Mouse (Mus musculus): ENCODE measurements around the gene Fam129b. TPM values are rescaled to one million over a fixed set of nuclear protein-coding genes. Genes with fewer than 3 reads are reported as not detected.

The Fam129b gene
- polyA plus RNA-seq, 1 experiment from 2014 or later, result 13.7 TPM

- H3K4me2 ChIP-seq (ENCODE audit: low read depth, low read length), result no peak overlapping the region
- H3K27me3 ChIP-seq (ENCODE audit: control insufficient read depth, insufficient read depth, low read length), result no peaks in the 10 kb centered on the region
- ATAC-seq (replicated peaks; ENCODE audit: insufficient number of reproducible peaks, low FRiP score, low TSS enrichment, low read depth) (0 out of 2 replicates have a peak, but pooled peaks have one; percentile 10), DNase-seq (ENCODE audit: low spot score) (no peak)
- no peak overlapping the region for H3K9ac ChIP-seq (replicated peaks; ENCODE audit: low read length)
- WGBS, result 91% methylated on average over 24 of the region's 24 CpGs
- no peaks in the 10 kb centered on the region for H3K4me1 ChIP-seq (ENCODE audit: control insufficient read depth, insufficient read depth, low read length)
- no peak overlapping the region for H3K27ac ChIP-seq (replicated peaks; ENCODE audit: low read depth, low read length)
- no peak overlapping the region for H3K4me3 ChIP-seq (ENCODE audit: low read depth, low read length)
- no peaks in the 10 kb centered on the region for H3K9me3 ChIP-seq (replicated peaks; ENCODE audit: control insufficient read depth, low read length)
- H3K36me3 ChIP-seq (replicated peaks; ENCODE audit: control insufficient read depth, insufficient read depth, low read depth, low read length), result no peaks in the 10 kb centered on the region; the same call in none of the 2 replicates
These were observed 47.8 kb downstream of the Fam129b start for GRCm38 (mm10) chr2:32923551-32924250.

- Histone ChIP-seq H3K9ac (replicated peaks; ENCODE audit: low read length) (no peak overlapping the region), H3K9me3 (replicated peaks; ENCODE audit: control insufficient read depth, low read length) (no peaks in the 10 kb centered on the region), H3K4me1 (ENCODE audit: control insufficient read depth, insufficient read depth, low read length) (no peaks in the 10 kb centered on the region), H3K27me3 (ENCODE audit: control insufficient read depth, insufficient read depth, low read length) (no peaks in the 10 kb centered on the region), H3K4me3 (ENCODE audit: low read depth, low read length) (no peak overlapping the region), H3K27ac (replicated peaks; ENCODE audit: low read depth, low read length) (no peak overlapping the region), H3K4me2 (ENCODE audit: low read depth, low read length) (no peak overlapping the region), H3K36me3 (replicated peaks; ENCODE audit: control insufficient read depth, insufficient read depth, low read depth, low read length) (no peaks in the 10 kb centered on the region; the same call in none of the 2 replicates)
- no peak for ATAC-seq (replicated peaks; ENCODE audit: insufficient number of reproducible peaks, low FRiP score, low TSS enrichment, low read depth)
- no peak for DNase-seq (ENCODE audit: low spot score)
- WGBS, result 75% methylated on average over 10 of the region's 10 CpGs
These were observed 48.5 kb downstream of the Fam129b start for GRCm38 (mm10) chr2:32924306-32924844.

- no peak overlapping the region for H3K9ac ChIP-seq (replicated peaks; ENCODE audit: low read length)
- no peaks in the 10 kb centered on the region for H3K9me3 ChIP-seq (replicated peaks; ENCODE audit: control insufficient read depth, low read length)
- no peaks in the 10 kb centered on the region; the same call in 1 of the 2 replicates for H3K36me3 ChIP-seq (replicated peaks; ENCODE audit: control insufficient read depth, insufficient read depth, low read depth, low read length)
- DNase-seq (ENCODE audit: low spot score), result no peak
- no peak for ATAC-seq (replicated peaks; ENCODE audit: insufficient number of reproducible peaks, low FRiP score, low TSS enrichment, low read depth)
- no peaks in the 10 kb centered on the region for H3K4me1 ChIP-seq (ENCODE audit: control insufficient read depth, insufficient read depth, low read length)
- H3K27ac ChIP-seq (replicated peaks; ENCODE audit: low read depth, low read length), result no peak overlapping the region
- H3K4me3 ChIP-seq (ENCODE audit: low read depth, low read length), result no peak overlapping the region
- H3K27me3 ChIP-seq (ENCODE audit: control insufficient read depth, insufficient read depth, low read length), result no peaks in the 10 kb centered on the region
- WGBS, result 88% methylated on average over 12 of the region's 12 CpGs
- H3K4me2 ChIP-seq (ENCODE audit: low read depth, low read length), result no peak overlapping the region
These were observed 50.6 kb downstream of the Fam129b start for GRCm38 (mm10) chr2:32926330-32927075.

- H3K9ac ChIP-seq (replicated peaks; ENCODE audit: low read length), result no peak overlapping the region
These were observed 51.8 kb downstream of the Fam129b start for GRCm38 (mm10) chr2:32927624-32928234.

GRCm38 (mm10) chr2:32928235-32928946 is 52.5 kb downstream of the Fam129b start:
- no peak overlapping the region for H3K27ac ChIP-seq (replicated peaks; ENCODE audit: low read depth, low read length)
- no peaks in the 10 kb centered on the region for H3K27me3 ChIP-seq (ENCODE audit: control insufficient read depth, insufficient read depth, low read length)
- no peak overlapping the region for H3K4me3 ChIP-seq (ENCODE audit: low read depth, low read length)
- H3K4me1 ChIP-seq (ENCODE audit: control insufficient read depth, insufficient read depth, low read length), result no peaks in the 10 kb centered on the region
- peak; percentile 74 for DNase-seq (ENCODE audit: low spot score)
- H3K36me3 ChIP-seq (replicated peaks; ENCODE audit: control insufficient read depth, insufficient read depth, low read depth, low read length), result no peaks in the 10 kb centered on the region
- H3K9ac ChIP-seq (replicated peaks; ENCODE audit: low read length), result no peak overlapping the region
- no peaks in the 10 kb centered on the region for H3K9me3 ChIP-seq (replicated peaks; ENCODE audit: control insufficient read depth, low read length)
- H3K4me2 ChIP-seq (ENCODE audit: low read depth, low read length), result no peak overlapping the region
- 31% methylated on average over 10 of the region's 10 CpGs for WGBS
- ATAC-seq (replicated peaks; ENCODE audit: insufficient number of reproducible peaks, low FRiP score, low TSS enrichment, low read depth), result peak; percentile 31; the same call in 1 of the 2 replicates

More at GRCm38 (mm10) chr2:32927624-32928234, 51.8 kb downstream of the Fam129b start:
- Histone ChIP-seq H3K4me2 (ENCODE audit: low read depth, low read length) (no peak overlapping the region), H3K9me3 (replicated peaks; ENCODE audit: control insufficient read depth, low read length) (no peaks in the 10 kb centered on the region), H3K4me3 (ENCODE audit: low read depth, low read length) (no peak overlapping the region), H3K36me3 (replicated peaks; ENCODE audit: control insufficient read depth, insufficient read depth, low read depth, low read length) (no peaks in the 10 kb centered on the region), H3K4me1 (ENCODE audit: control insufficient read depth, insufficient read depth, low read length) (no peaks in the 10 kb centered on the region), H3K27ac (replicated peaks; ENCODE audit: low read depth, low read length) (no peak overlapping the region), H3K27me3 (ENCODE audit: control insufficient read depth, insufficient read depth, low read length) (no peaks in the 10 kb centered on the region)
- WGBS, result 79% methylated on average over 15 of the region's 15 CpGs
- ATAC-seq (replicated peaks; ENCODE audit: insufficient number of reproducible peaks, low FRiP score, low TSS enrichment, low read depth) (no peak), DNase-seq (ENCODE audit: low spot score) (no peak)

- Histone ChIP-seq H3K4me1 (ENCODE audit: control insufficient read depth, insufficient read depth, low read length) (no peaks in the 10 kb centered on the region), H3K27ac (replicated peaks; ENCODE audit: low read depth, low read length) (no peak overlapping the region), H3K36me3 (replicated peaks; ENCODE audit: control insufficient read depth, insufficient read depth, low read depth, low read length) (no peaks in the 10 kb centered on the region), H3K9ac (replicated peaks; ENCODE audit: low read length) (no peak overlapping the region), H3K27me3 (ENCODE audit: control insufficient read depth, insufficient read depth, low read length) (no peaks in the 10 kb centered on the region), H3K4me3 (ENCODE audit: low read depth, low read length) (no peak overlapping the region), H3K4me2 (ENCODE audit: low read depth, low read length) (no peak overlapping the region), H3K9me3 (replicated peaks; ENCODE audit: control insufficient read depth, low read length) (no peaks in the 10 kb centered on the region)
- ATAC-seq (replicated peaks; ENCODE audit: insufficient number of reproducible peaks, low FRiP score, low TSS enrichment, low read depth), result no peak
- 90% methylated on average over 19 of the region's 19 CpGs for WGBS
- DNase-seq (ENCODE audit: low spot score), result no peak
These were observed 53.3 kb downstream of the Fam129b start for GRCm38 (mm10) chr2:32928947-32929829.

GRCm38 (mm10) chr2:32931730-32932129 is 55.8 kb downstream of the Fam129b start:
- WGBS, result 85% methylated on average over 7 of the region's 7 CpGs
- DNase-seq (ENCODE audit: low spot score) (no peak), ATAC-seq (replicated peaks; ENCODE audit: insufficient number of reproducible peaks, low FRiP score, low TSS enrichment, low read depth) (no peak)
- no peak overlapping the region for H3K27ac ChIP-seq (replicated peaks; ENCODE audit: low read depth, low read length)
- H3K27me3 ChIP-seq (ENCODE audit: control insufficient read depth, insufficient read depth, low read length), result no peaks in the 10 kb centered on the region
- H3K4me3 ChIP-seq (ENCODE audit: low read depth, low read length), result no peak overlapping the region
- H3K9me3 ChIP-seq (replicated peaks; ENCODE audit: control insufficient read depth, low read length), result no peaks in the 10 kb centered on the region
- H3K4me1 ChIP-seq (ENCODE audit: control insufficient read depth, insufficient read depth, low read length), result no peaks in the 10 kb centered on the region
- no peak overlapping the region for H3K4me2 ChIP-seq (ENCODE audit: low read depth, low read length)
- no peaks in the 10 kb centered on the region; the same call in 1 of the 2 replicates for H3K36me3 ChIP-seq (replicated peaks; ENCODE audit: control insufficient read depth, insufficient read depth, low read depth, low read length)
- H3K9ac ChIP-seq (replicated peaks; ENCODE audit: low read length), result no peak overlapping the region
